Comparison of ENCODE assay signal across 13 mouse cellular contexts in the genomic region with DNA sequence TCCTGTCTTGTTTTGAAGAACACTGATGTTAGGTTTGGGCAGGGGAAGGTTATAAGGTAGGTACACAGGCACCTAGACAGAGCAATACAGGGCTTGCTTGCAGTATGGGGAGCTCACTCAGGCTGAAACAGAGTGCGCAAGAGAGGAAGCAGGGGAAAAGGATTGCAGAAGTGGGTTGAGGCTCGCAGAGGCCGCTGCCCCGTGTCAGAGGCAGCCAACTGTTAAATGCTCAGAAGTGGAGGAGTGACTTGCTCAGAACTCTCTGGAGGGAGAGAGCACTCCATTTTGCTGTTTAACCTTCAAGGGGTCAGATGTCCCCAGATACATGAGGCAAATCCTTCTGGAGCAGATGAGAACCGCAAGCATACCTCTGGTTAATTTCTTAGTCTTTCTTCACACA.
DNase-seq lines count a peak whose midpoint lies in the region; ATAC-seq and TF ChIP-seq lines count a peak whose summit lies in the region.
"Had no signal": no experiment of that assay in that cellular context is flagged by ENCODE, and none has a peak within 500 bp of the region (broad histone marks: within the 10 kb centered on the region; RNA-seq: fewer than 3 reads in every experiment).

No protein-coding gene starts in this region.

- H3K9ac ChIP-seq in kidney, embryonic 15.5 days = no peak overlapping the region
- H3K9ac ChIP-seq in MEL (ENCODE audit: control insufficient read depth, low read depth, low read length, poor library complexity, severe bottlenecking) = no peak overlapping the region
- no peak overlapping the region for H3K9ac ChIP-seq in hindbrain, embryonic 16.5 days (ENCODE audit: low read depth, low read length)

- intact Hi-C loops in left cerebral cortex, postnatal 10 days (cut with DNase I) = no loop called here

- H3K79me2 ChIP-seq in MEL (ENCODE audit: control insufficient read depth, insufficient read depth, low read length, poor library complexity) = no peaks in the 10 kb centered on the region

- TF ChIP-seq CTCF in MEL (IDR thresholded peaks at IDR 0.05 in 2 of 3, conservative IDR thresholded peaks at IDR 0.05 in 1 of 3; ENCODE audit: control insufficient read depth in 1 of 3, insufficient read depth in 1 of 3, low read depth in 2 of 3, low read length in 3 of 3, poor library complexity in 1 of 3, severe bottlenecking in 1 of 3) = no peak

- TF ChIP-seq POLR2A in MEL (IDR thresholded peaks at IDR 0.05; ENCODE audit: control insufficient read depth in 1 of 2, insufficient read depth in 1 of 2, low read depth in 1 of 2, low read length in 2 of 2, poor library complexity in 1 of 2) = no peak

- H3K4me3 ChIP-seq in kidney, embryonic 15.5 days (replicated peaks) = no peak overlapping the region
- no peak overlapping the region for H3K4me3 ChIP-seq in MEL (ENCODE audit: control insufficient read depth in 1 of 2, insufficient read depth in 1 of 2, low read depth in 2 of 2, low read length in 2 of 2)
- no peak overlapping the region for H3K4me3 ChIP-seq in hindbrain, embryonic 16.5 days (ENCODE audit: low read length)
- H3K4me3 ChIP-seq: myocyte had no signal

- no peak for TF ChIP-seq EP300 in MEL (IDR thresholded peaks at IDR 0.05; ENCODE audit: low read depth in 1 of 2, low read length in 2 of 2)

- H3K4me2 ChIP-seq in kidney, embryonic 15.5 days = no peak overlapping the region
- no peak overlapping the region for H3K4me2 ChIP-seq in hindbrain, embryonic 16.5 days (ENCODE audit: low read length)

- no peaks in the 10 kb centered on the region for H3K27me3 ChIP-seq in kidney, embryonic 15.5 days
- no peaks in the 10 kb centered on the region for H3K27me3 ChIP-seq in MEL (ENCODE audit: control insufficient read depth in 1 of 2, insufficient read depth in 2 of 2, low read length in 2 of 2)
- no peaks in the 10 kb centered on the region for H3K27me3 ChIP-seq in hindbrain, embryonic 16.5 days (replicated peaks; ENCODE audit: control insufficient read depth, insufficient read depth, low read length)

- no peak for DNase-seq in kidney, adult 18-20 months
- peak; percentile 66 for DNase-seq in MEL (ENCODE audit: low read depth, low spot score)
- DNase-seq in kidney, postnatal 4 days = peak; percentile 47 to 61
- DNase-seq in left cerebral cortex, postnatal 10 days (ENCODE audit: extremely low spot score in 1 of 2, low spot score in 2 of 2) = no peak
- DNase-seq in adipocyte (ENCODE audit: low spot score) = no peak
- DNase-seq: cerebellum, adult 9-10 months; left cerebral cortex, postnatal 4 days; thymus, postnatal 4 days had no signal

- 17% methylated on average over 5 of the region's 5 CpGs for WGBS in kidney, embryonic 15.5 days
- 55% methylated on average over 5 of the region's 5 CpGs for WGBS in hindbrain, embryonic 16.5 days

- H3K4me1 ChIP-seq in kidney, embryonic 15.5 days = peaks cover 39% of the 10 kb centered on the region
- H3K4me1 ChIP-seq in MEL (ENCODE audit: control insufficient read depth in 1 of 2, insufficient read depth in 2 of 2, low read length in 2 of 2) = no peaks in the 10 kb centered on the region; a peak in 1 of 4 replicates
- peaks cover 7% of the 10 kb centered on the region for H3K4me1 ChIP-seq in hindbrain, embryonic 16.5 days (ENCODE audit: control insufficient read depth, insufficient read depth, low read depth, low read length)

- no peaks in the 10 kb centered on the region for H3K9me3 ChIP-seq in kidney, embryonic 15.5 days (replicated peaks)
- no peaks in the 10 kb centered on the region for H3K9me3 ChIP-seq in MEL (replicated peaks; ENCODE audit: insufficient read depth, low read length)
- H3K9me3 ChIP-seq in hindbrain, embryonic 16.5 days (ENCODE audit: control insufficient read depth, low read length) = no peaks in the 10 kb centered on the region

- TF ChIP-seq RAD21 in MEL (IDR thresholded peaks at IDR 0.05; ENCODE audit: low read depth, low read length) = no peak

- peak; percentile 81 for ATAC-seq in kidney, embryonic 15.5 days (replicated peaks; ENCODE audit: low FRiP score)
- ATAC-seq in neutrophil, adult 5-6 weeks (ENCODE audit: extremely low read depth, insufficient number of reproducible peaks, low FRiP score, poor library complexity, severe bottlenecking) = peak; percentile 92
- ATAC-seq in hindbrain, embryonic 16.5 days = no peak
- ATAC-seq: hindbrain, postnatal 0 days had no signal

- H3K27ac ChIP-seq in kidney, embryonic 15.5 days = peak overlapping the region; percentile 78
- H3K27ac ChIP-seq in MEL (ENCODE audit: control insufficient read depth, low read depth, low read length) = no peak overlapping the region
- H3K27ac ChIP-seq in hindbrain, embryonic 16.5 days (ENCODE audit: low read depth, low read length) = no peak overlapping the region
- H3K27ac ChIP-seq: hindbrain, postnatal 0 days had no signal

- no peaks in the 10 kb centered on the region for H3K36me3 ChIP-seq in kidney, embryonic 15.5 days
- 0 out of 4 replicates have a peak, but pooled peaks cover 0 to 4% of the 10 kb centered on the region in 2 experiments for H3K36me3 ChIP-seq in MEL (ENCODE audit: control insufficient read depth in 1 of 2, insufficient read depth in 2 of 2, low read length in 2 of 2)
- no peaks in the 10 kb centered on the region for H3K36me3 ChIP-seq in hindbrain, embryonic 16.5 days (ENCODE audit: control insufficient read depth, insufficient read depth, low read length)

TF ChIP-seq in MEL, 35 proteins besides CTCF, POLR2A, EP300 and RAD21:
- no peak for TF ChIP-seq TBP (IDR thresholded peaks at IDR 0.05; ENCODE audit: low read depth, low read length)
- no peak for TF ChIP-seq KAT2A (conservative IDR thresholded peaks at IDR 0.05; ENCODE audit: low read depth, low read length)
- no peak for TF ChIP-seq MAFK (IDR thresholded peaks at IDR 0.05; ENCODE audit: borderline replicate concordance, low read depth, low read length)
- TF ChIP-seq MEF2A (IDR thresholded peaks at IDR 0.05; ENCODE audit: extremely low read depth, insufficient replicate concordance, low read depth, low read length, poor library complexity, severe bottlenecking) = no peak
- no peak for TF ChIP-seq NELFE (IDR thresholded peaks at IDR 0.05; ENCODE audit: low read depth, low read length)
- TF ChIP-seq MYB (IDR thresholded peaks at IDR 0.05; ENCODE audit: low read depth, low read length) = no peak
- no peak for TF ChIP-seq NRF1 (IDR thresholded peaks at IDR 0.05; ENCODE audit: insufficient read depth, low read depth, low read length, poor library complexity, severe bottlenecking)
- TF ChIP-seq MAX (IDR thresholded peaks at IDR 0.05; ENCODE audit: low read length) = no peak

Comparison
In these comparisons a context has a peak if more than half of its experiments do, and no peak if none do; other contexts are left out.
1. DNase-seq: peak in MEL (single experiment) and kidney, postnatal 4 days (2 of 2); none in kidney, adult 18-20 months (single experiment), left cerebral cortex, postnatal 10 days (0 of 2) and adipocyte (single experiment).